Mouse (Mus musculus) lung, postnatal 10 days (tissue): ENCODE measurements around the gene Vmn1r220.
"Not testable (repeated sequence)": the region's sequence is repeated elsewhere in the genome, so short reads cannot be mapped to it uniquely, and the experiment has no call there.

Source experiments
- DNase-seq: peaks from one replicate; pipeline ENCODE4 v3.0.0; 2021

Vmn1r220 gene

GRCm38 (mm10) chr13:23187875-23188274 is at the start of gene Vmn1r220:
Gene Vmn1r220, minus strand, starts transcription at chr13:23187975.
- DNase-seq: no peak

GRCm38 (mm10) chr13:23235847-23236246 is 48.1 kb upstream of the Vmn1r220 start, which contains the start of gene Vmn1r222:
Gene Vmn1r222, minus strand, starts transcription at chr13:23235947.
- not testable (repeated sequence) for DNase-seq

- DNase-seq: not testable (repeated sequence)
Observed at GRCm38 (mm10) chr13:23213827-23214226, 26.1 kb upstream of the Vmn1r220 start, which contains the start of gene Vmn1r221. Gene Vmn1r221, plus strand, starts transcription at chr13:23214127.

GRCm38 (mm10) chr13:23203885-23204284 is 16.1 kb upstream of the Vmn1r220 start:
- DNase-seq: not testable (repeated sequence)

- not testable (repeated sequence) for DNase-seq
Observed at GRCm38 (mm10) chr13:23166471-23166870, 21.3 kb downstream of the Vmn1r220 start.

- DNase-seq: no peak
Observed at GRCm38 (mm10) chr13:23159012-23159411, 28.8 kb downstream of the Vmn1r220 start, which contains the start of gene Vmn1r219. Gene Vmn1r219, plus strand, starts transcription at chr13:23159312.

- DNase-seq: no peak
Observed at GRCm38 (mm10) chr13:23157848-23158247, 29.9 kb downstream of the Vmn1r220 start.

- DNase-seq: no peak
Observed at GRCm38 (mm10) chr13:23138880-23139279, 48.9 kb downstream of the Vmn1r220 start.

- no peak for DNase-seq
Observed at GRCm38 (mm10) chr13:23133501-23133900, 54.3 kb downstream of the Vmn1r220 start.

- no peak for DNase-seq
Observed at GRCm38 (mm10) chr13:23133099-23133498, 54.7 kb downstream of the Vmn1r220 start, which contains the start of gene Vmn1r218. Gene Vmn1r218, plus strand, starts transcription at chr13:23133155.
